Mouse (Mus musculus) CH12.LX (cell line): ENCODE measurements around the gene Acat1. TPM values are rescaled to one million over a fixed set of nuclear protein-coding genes. Genes with fewer than 3 reads are reported as not detected.

ENCODE experiments used
- DNase-seq: peaks from one replicate; pipeline ENCODE4 v3.0.0-alpha.2; 2013; ENCODE audit errors: extremely low read depth
- H3K27ac ChIP-seq: 2 replicates; pipeline ENCODE4 v1.5.1; 2012; ENCODE audit warnings: low read depth, mild to moderate bottlenecking, control low read depth, moderate library complexity; ENCODE audit not compliant: insufficient read depth
- H3K27me3 ChIP-seq: replicated peaks from 2 replicates; pipeline ENCODE3; 2012; ENCODE audit warnings: inconsistent platforms
- H3K36me3 ChIP-seq, 2 experiments: replicated peaks in 1 of 2; 2 replicates each; pipeline versions ENCODE3 to v1.6.1; 2012; ENCODE audit warnings: inconsistent platforms in 1 of 2, low read length in 1 of 2, mild to moderate bottlenecking in 1 of 2, mixed read lengths in 1 of 2, moderate library complexity in 1 of 2; ENCODE audit not compliant: control insufficient read depth in 1 of 2, insufficient read depth in 1 of 2
- H3K4me1 ChIP-seq, 2 experiments: 2 replicates each; pipeline ENCODE4 v1.6.1; 2012; ENCODE audit warnings: inconsistent platforms in 1 of 2, moderate library complexity in 1 of 2; ENCODE audit not compliant: insufficient read depth in 2 of 2, control insufficient read depth in 1 of 2
- H3K4me2 ChIP-seq: 2 replicates; pipeline ENCODE4 v1.6.1; 2012; ENCODE audit warnings: low read depth, mild to moderate bottlenecking, control low read depth; ENCODE audit not compliant: poor library complexity, insufficient read depth, severe bottlenecking
- H3K4me3 ChIP-seq, 3 experiments: fragments of 150-350 bp in 1 of 3; sonication (generic) in 1 of 3; replicated peaks in 1 of 3; 2 replicates each; pipeline versions ENCODE3 to v1.5.1; 2011 to 2012; ENCODE audit warnings: low read depth in 2 of 3, low read length in 2 of 3, mild to moderate bottlenecking in 2 of 3, moderate library complexity in 2 of 3, control low read depth in 1 of 3, improper control_type of control experiment in 1 of 3, inconsistent platforms in 1 of 3, mixed read lengths in 1 of 3; ENCODE audit not compliant: poor library complexity in 1 of 3
- H3K79me2 ChIP-seq: replicated peaks from 2 replicates; pipeline ENCODE4 v1.6.1; 2012; ENCODE audit warnings: mild to moderate bottlenecking, moderate library complexity; ENCODE audit not compliant: control insufficient read depth, poor library complexity, insufficient read depth, severe bottlenecking; ENCODE audit errors: extremely low read depth
- H3K9ac ChIP-seq: 2 replicates; pipeline ENCODE4 v1.6.1; 2012; ENCODE audit warnings: low read depth, mild to moderate bottlenecking, control low read depth, moderate library complexity; ENCODE audit not compliant: insufficient read depth
- H3K9me3 ChIP-seq: replicated peaks from 2 replicates; pipeline ENCODE3; 2012; ENCODE audit warnings: low read length, inconsistent platforms, mixed read lengths
- BHLHE40 ChIP-seq: IDR thresholded peaks from 2 replicates; pipeline ENCODE4 v1.6.1; 2011; ENCODE audit warnings: mild to moderate bottlenecking, low read depth, low read length, improper control_type of control experiment
- CHD1 ChIP-seq: IDR thresholded peaks from 2 replicates; pipeline ENCODE4 v1.6.1; 2012; ENCODE audit warnings: low read depth, low read length, improper control_type of control experiment, inconsistent platforms
- CHD2 ChIP-seq: IDR thresholded peaks from 2 replicates; pipeline ENCODE4 v1.6.1; 2011; ENCODE audit warnings: low read length, improper control_type of control experiment
- CTCF ChIP-seq, 2 experiments: IDR thresholded peaks in 1 of 2; conservative IDR thresholded peaks in 1 of 2; 2 replicates each; pipeline ENCODE4 v1.5.1; 2011 to 2012; ENCODE audit warnings: low read depth in 2 of 2, low read length in 2 of 2, improper control_type of control experiment in 1 of 2, inconsistent platforms in 1 of 2, mild to moderate bottlenecking in 1 of 2, moderate library complexity in 1 of 2
- E2F4 ChIP-seq: IDR thresholded peaks from 2 replicates; pipeline ENCODE4 v1.6.1; 2011; ENCODE audit warnings: low read depth, low read length, improper control_type of control experiment; ENCODE audit not compliant: insufficient replicate concordance
- ELF1 ChIP-seq: IDR thresholded peaks from 2 replicates; pipeline ENCODE4 v1.6.1; 2014; ENCODE audit warnings: low read depth, mild to moderate bottlenecking, inconsistent platforms, low read length, improper control_type of control experiment
- ETS1 ChIP-seq: conservative IDR thresholded peaks from 2 replicates; pipeline ENCODE4 v1.6.1; 2012; ENCODE audit warnings: low read depth, mild to moderate bottlenecking, inconsistent platforms, low read length, improper control_type of control experiment, moderate library complexity
- GABPA ChIP-seq: IDR thresholded peaks from 2 replicates; pipeline ENCODE4 v1.6.1; 2012; ENCODE audit warnings: low read depth, low read length, improper control_type of control experiment, inconsistent platforms; ENCODE audit not compliant: insufficient replicate concordance
- HCFC1 ChIP-seq: IDR thresholded peaks from 2 replicates; pipeline ENCODE4 v1.6.1; 2012; ENCODE audit warnings: low read depth, mild to moderate bottlenecking, inconsistent platforms, low read length, improper control_type of control experiment
- IRF4 ChIP-seq: IDR thresholded peaks from 2 replicates; pipeline ENCODE4 v1.6.1; 2014; ENCODE audit warnings: low read depth, mild to moderate bottlenecking, inconsistent platforms, low read length, improper control_type of control experiment
- JUN ChIP-seq: IDR thresholded peaks from 2 replicates; pipeline ENCODE4 v1.6.1; 2011; ENCODE audit warnings: low read depth, mild to moderate bottlenecking, low read length, improper control_type of control experiment, moderate library complexity; ENCODE audit not compliant: insufficient read depth
- JUND ChIP-seq: conservative IDR thresholded peaks from 2 replicates; pipeline ENCODE4 v1.6.1; 2011; ENCODE audit warnings: low read depth, low read length, improper control_type of control experiment
- KAT2A ChIP-seq: IDR thresholded peaks from 2 replicates; pipeline ENCODE4 v1.6.1; 2012; ENCODE audit warnings: low read length, improper control_type of control experiment, inconsistent platforms; ENCODE audit not compliant: insufficient replicate concordance
- MAFK ChIP-seq: IDR thresholded peaks from 2 replicates; pipeline ENCODE4 v1.6.1; 2011; ENCODE audit warnings: low read length, improper control_type of control experiment; ENCODE audit not compliant: insufficient replicate concordance
- MAX ChIP-seq: IDR thresholded peaks from 2 replicates; pipeline ENCODE4 v1.6.1; 2011; ENCODE audit warnings: low read length, improper control_type of control experiment
- MAZ ChIP-seq: IDR thresholded peaks from 2 replicates; pipeline ENCODE4 v1.6.1; 2012; ENCODE audit warnings: low read depth, mild to moderate bottlenecking, inconsistent platforms, low read length, improper control_type of control experiment, moderate library complexity
- MEF2A ChIP-seq: IDR thresholded peaks from 2 replicates; pipeline ENCODE4 v1.6.1; 2014; ENCODE audit warnings: low read depth, mild to moderate bottlenecking, inconsistent platforms, low read length, improper control_type of control experiment, borderline replicate concordance
- MXI1 ChIP-seq: IDR thresholded peaks from 2 replicates; pipeline ENCODE4 v1.6.1; 2011; ENCODE audit warnings: mild to moderate bottlenecking, low read depth, low read length, improper control_type of control experiment
- MYC ChIP-seq: IDR thresholded peaks from 2 replicates; pipeline ENCODE4 v1.6.1; 2011; ENCODE audit warnings: low read depth, mild to moderate bottlenecking, improper control_type of control experiment, low read length
- NELFE ChIP-seq: IDR thresholded peaks from 2 replicates; pipeline ENCODE4 v1.6.1; 2011; ENCODE audit warnings: low read depth, low read length, improper control_type of control experiment
- PAX5 ChIP-seq: IDR thresholded peaks from 2 replicates; pipeline ENCODE4 v1.6.1; 2012; ENCODE audit warnings: low read length, inconsistent platforms, mixed read lengths
- POLR2A ChIP-seq: IDR thresholded peaks from 2 replicates; pipeline ENCODE4 v1.6.1; 2011; ENCODE audit warnings: low read depth, mild to moderate bottlenecking, improper control_type of control experiment, low read length
- POLR2AphosphoS2 ChIP-seq: IDR thresholded peaks from 2 replicates; pipeline ENCODE4 v1.6.1; 2011; ENCODE audit warnings: low read depth, low read length, improper control_type of control experiment
- RAD21 ChIP-seq: IDR thresholded peaks from 2 replicates; pipeline ENCODE4 v1.6.1; 2011; ENCODE audit warnings: low read depth, mild to moderate bottlenecking, low read length, improper control_type of control experiment, moderate library complexity
- RCOR1 ChIP-seq: conservative IDR thresholded peaks from 2 replicates; pipeline ENCODE4 v1.6.1; 2012; ENCODE audit warnings: low read depth, mild to moderate bottlenecking, inconsistent platforms, low read length, improper control_type of control experiment
- SIN3A ChIP-seq: IDR thresholded peaks from 2 replicates; pipeline ENCODE4 v1.6.1; 2012; ENCODE audit warnings: low read length, improper control_type of control experiment, inconsistent platforms
- SMC3 ChIP-seq: IDR thresholded peaks from 2 replicates; pipeline ENCODE4 v1.6.1; 2011; ENCODE audit warnings: low read depth, low read length, improper control_type of control experiment
- TBP ChIP-seq: conservative IDR thresholded peaks from 2 replicates; pipeline ENCODE4 v1.6.1; 2011; ENCODE audit warnings: low read depth, low read length, improper control_type of control experiment
- TCF12 ChIP-seq: IDR thresholded peaks from 2 replicates; pipeline ENCODE4 v1.6.1; 2014; ENCODE audit warnings: low read depth, mild to moderate bottlenecking, inconsistent platforms, low read length, improper control_type of control experiment
- UBTF ChIP-seq: IDR thresholded peaks from 2 replicates; pipeline ENCODE4 v1.6.1; 2012; ENCODE audit warnings: low read depth, mild to moderate bottlenecking, inconsistent platforms, low read length, improper control_type of control experiment, moderate library complexity
- USF1 ChIP-seq: IDR thresholded peaks from 2 replicates; pipeline ENCODE4 v1.6.1; 2014; ENCODE audit warnings: low read depth, mild to moderate bottlenecking, inconsistent platforms, low read length, improper control_type of control experiment
- USF2 ChIP-seq: conservative IDR thresholded peaks from 2 replicates; pipeline ENCODE4 v1.6.1; 2011; ENCODE audit warnings: low read depth, low read length, improper control_type of control experiment
- ZC3H11A ChIP-seq: IDR thresholded peaks from 2 replicates; pipeline ENCODE4 v1.6.1; 2012; ENCODE audit warnings: low read depth, mild to moderate bottlenecking, inconsistent platforms, low read length, improper control_type of control experiment
- ZKSCAN1 ChIP-seq: IDR thresholded peaks from 2 replicates; pipeline ENCODE4 v1.6.1; 2012; ENCODE audit warnings: low read depth, inconsistent platforms, low read length, improper control_type of control experiment, borderline replicate concordance
- ZMIZ1 ChIP-seq: IDR thresholded peaks from 2 replicates; pipeline ENCODE4 v1.6.1; 2012; ENCODE audit warnings: low read depth, mild to moderate bottlenecking, inconsistent platforms, low read length, improper control_type of control experiment
- ZNF384 ChIP-seq: IDR thresholded peaks from 2 replicates; pipeline ENCODE4 v1.6.1; 2012; ENCODE audit warnings: low read depth, low read length, improper control_type of control experiment, inconsistent platforms
- dilution Hi-C: fragments of 300-500 bp; cut with MboI; formaldehyde crosslinking; loops from 2 replicates; pipeline ENCODE4 v1.14.3; 2020; ENCODE audit warnings: low sequenced_read_pairs; ENCODE audit not compliant: extremely low pct_unique_long_range_greater_than_20kb, extremely low pct_ligation_motif_present
- in situ Hi-C: fragments of 300-500 bp; cut with MboI; formaldehyde crosslinking; loops from 3 replicates; pipeline ENCODE4 v1.14.3; 2019; ENCODE audit warnings: low sequenced_read_pairs, low pct_ligation_motif_present, low pct_unique_long_range_greater_than_20kb, mixed read lengths
- polyA plus RNA-seq: library from polyadenylated mRNA; unstranded; fragments of >175 nt; gene quantifications from 2 replicates; pipeline ENCODE4 v1.2.1, GENCODE M21; 2012; ENCODE audit warnings: low read depth; ENCODE audit not compliant: insufficient read length
- total RNA-seq, 2 experiments: library from RNA; depleted of rRNA; stranded (reverse); fragments of 300-350 nt in 1 of 2; fragments of >200 nt in 1 of 2; gene quantifications; 2 replicates each; pipeline ENCODE4 v1.2.3; 2012 to 2014

Gene Acat1
- total and polyA plus RNA-seq, 3 experiments, result 36.5 to 62.7 (median 49.2) TPM

GRCm38 (mm10) chr9:53594764-53595163 is 15.4 kb downstream of the Acat1 start:
- Histone ChIP-seq H3K4me3 (no peak overlapping the region), H3K36me3 (peaks cover 18 to 39% of the 10 kb centered on the region in 2 experiments), H3K4me2 (no peak overlapping the region), H3K9ac (no peak overlapping the region), H3K4me1 (peaks cover 2 to 13% of the 10 kb centered on the region in 2 experiments; a peak in 3 of 4 replicates), H3K27ac (no peak overlapping the region), H3K79me2 (no peaks in the 10 kb centered on the region)
- DNase-seq, result peak; percentile 78
- TF ChIP-seq PAX5, result no peak
- TF ChIP-seq POLR2AphosphoS2, result no peak
- TF ChIP-seq USF1, result no peak
- TF ChIP-seq ZNF384, result no peak
- TF ChIP-seq HCFC1, result no peak
- no peak for TF ChIP-seq KAT2A
- TF ChIP-seq JUN, result no peak
- no peak for TF ChIP-seq POLR2A
- TF ChIP-seq TBP, result no peak
- TF ChIP-seq E2F4, result no peak
- no peak for TF ChIP-seq USF2
- no peak for TF ChIP-seq IRF4
- TF ChIP-seq ZMIZ1, result no peak
- TF ChIP-seq ETS1, result no peak
- peak; percentile 75 for TF ChIP-seq MXI1
- no peak for TF ChIP-seq GABPA
- TF ChIP-seq MEF2A, result no peak
- TF ChIP-seq UBTF, result no peak
- TF ChIP-seq CHD2, result no peak
- TF ChIP-seq CTCF (conservative IDR thresholded peaks at IDR 0.05 in 1 of 2, IDR thresholded peaks at IDR 0.05 in 1 of 2; ENCODE audit: low read depth in 2 of 2, low read length in 2 of 2), result peak; percentile 81 to 82
- TF ChIP-seq ELF1, result no peak
- TF ChIP-seq SIN3A, result peak; percentile 69
- peak; percentile 47; the same call in 1 of the 2 replicates for TF ChIP-seq MAX
- TF ChIP-seq NELFE, result no peak
- TF ChIP-seq RCOR1, result no peak
- TF ChIP-seq CHD1, result no peak
- TF ChIP-seq RAD21, result peak; percentile 60
- TF ChIP-seq MYC, result peak; percentile 92
- TF ChIP-seq ZKSCAN1, result no peak
- 0 out of 2 replicates have a peak, but pooled peaks have one; percentile 4 for TF ChIP-seq ZC3H11A
- TF ChIP-seq MAFK, result no peak
- no peak for TF ChIP-seq MAZ
- peak; percentile 76 for TF ChIP-seq SMC3
- TF ChIP-seq TCF12, result 0 out of 2 replicates have a peak, but pooled peaks have one; percentile 22
- no peak for TF ChIP-seq JUND
- no peak for TF ChIP-seq BHLHE40
- TF ChIP-seq, all 38 proteins: peak for 9
- in situ Hi-C loops (no loop called here), dilution Hi-C loops (no loop called here)
- H3K9me3 ChIP-seq, result no peaks in the 10 kb centered on the region
- no peaks in the 10 kb centered on the region for H3K27me3 ChIP-seq
